Mouse (Mus musculus) spleen, postnatal 4 days (tissue): ENCODE results near the gene Jph2.
A peak's percentile ranks its signal among the peaks of the same experiment; 100 is the strongest.

ENCODE experiments used
- DNase-seq, 2 experiments: peaks; one replicate each; pipeline ENCODE4 v3.0.0; 2022; ENCODE audit warnings: low spot score in 2 of 2

Gene Jph2

DNA sequence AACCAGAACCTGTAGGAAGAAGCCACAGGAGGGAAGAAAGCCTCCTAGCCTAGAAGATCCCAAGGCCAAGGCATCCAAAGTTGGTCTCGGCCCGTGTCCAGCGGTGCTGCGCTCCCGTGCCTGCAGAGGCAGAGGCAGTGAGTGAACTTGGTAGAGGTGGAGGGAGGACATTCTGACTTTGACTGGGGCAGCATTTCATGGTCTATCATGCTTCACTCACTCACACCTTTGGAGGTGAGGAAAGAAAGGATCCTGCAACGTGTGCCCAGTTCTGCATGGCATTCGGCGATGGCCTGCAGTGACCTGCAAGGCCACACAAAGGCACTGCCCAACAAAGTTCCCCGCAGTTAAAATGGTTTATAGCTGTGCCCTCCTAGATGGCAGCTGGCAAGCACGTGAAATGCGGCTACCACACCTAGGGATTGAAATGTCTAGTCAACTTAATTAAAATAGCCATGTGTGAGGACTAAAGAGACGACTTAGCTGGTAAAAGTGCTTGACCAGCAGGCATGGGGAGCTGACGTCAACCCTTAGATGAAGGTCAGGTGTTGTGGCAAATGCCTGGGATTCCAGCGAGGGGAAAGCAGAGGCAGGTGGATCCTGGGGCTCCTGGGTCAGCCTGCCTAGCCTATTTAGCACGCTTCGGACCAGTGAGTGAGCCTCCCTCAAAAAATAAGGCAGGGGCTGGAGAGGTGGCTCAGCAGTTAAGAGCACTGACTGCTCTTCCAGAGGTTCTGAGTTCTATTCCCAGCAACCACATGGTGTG lies 36.8 kb downstream of the Jph2 start:
- no peak for DNase-seq

DNA sequence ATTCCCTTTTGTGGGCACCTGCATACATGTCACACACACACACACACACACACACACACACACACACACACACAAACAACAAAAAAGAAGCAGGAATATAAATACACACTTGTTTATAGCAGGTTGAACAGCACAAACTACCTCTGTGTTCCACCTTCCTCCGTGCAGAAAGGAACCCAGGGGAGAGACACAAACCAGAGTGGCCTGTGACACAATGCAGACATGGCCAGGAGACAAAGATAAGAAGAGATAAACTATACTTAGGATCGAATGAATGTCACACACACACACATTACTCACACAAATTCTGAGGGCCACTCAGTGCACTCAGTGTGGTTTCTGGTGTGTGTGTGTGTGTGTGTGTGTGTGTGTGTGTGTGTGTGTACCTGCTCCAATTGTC lies 38.5 kb downstream of the Jph2 start:
- DNase-seq = no peak

DNA sequence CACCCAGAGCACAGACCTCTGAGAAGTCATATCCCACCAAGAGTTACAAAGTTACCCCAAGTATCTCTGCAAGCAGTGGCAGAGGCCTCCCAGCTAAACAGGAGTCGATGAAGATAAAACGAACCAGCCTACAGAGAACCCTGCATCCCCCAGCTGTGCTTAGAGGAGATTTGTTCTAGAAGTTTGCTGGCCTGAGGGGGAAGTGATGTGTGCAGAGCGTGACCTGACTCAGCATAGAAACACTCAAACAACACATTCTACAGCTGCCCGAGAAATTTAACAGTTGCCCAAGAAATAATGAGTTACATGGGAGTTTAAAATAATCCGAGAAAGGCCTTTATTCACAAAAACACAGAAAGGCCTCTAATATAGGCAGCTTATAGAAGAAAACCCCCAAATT lies 39.1 kb downstream of the Jph2 start:
- DNase-seq = peak in 1 of 2 experiments; percentile 36

DNA sequence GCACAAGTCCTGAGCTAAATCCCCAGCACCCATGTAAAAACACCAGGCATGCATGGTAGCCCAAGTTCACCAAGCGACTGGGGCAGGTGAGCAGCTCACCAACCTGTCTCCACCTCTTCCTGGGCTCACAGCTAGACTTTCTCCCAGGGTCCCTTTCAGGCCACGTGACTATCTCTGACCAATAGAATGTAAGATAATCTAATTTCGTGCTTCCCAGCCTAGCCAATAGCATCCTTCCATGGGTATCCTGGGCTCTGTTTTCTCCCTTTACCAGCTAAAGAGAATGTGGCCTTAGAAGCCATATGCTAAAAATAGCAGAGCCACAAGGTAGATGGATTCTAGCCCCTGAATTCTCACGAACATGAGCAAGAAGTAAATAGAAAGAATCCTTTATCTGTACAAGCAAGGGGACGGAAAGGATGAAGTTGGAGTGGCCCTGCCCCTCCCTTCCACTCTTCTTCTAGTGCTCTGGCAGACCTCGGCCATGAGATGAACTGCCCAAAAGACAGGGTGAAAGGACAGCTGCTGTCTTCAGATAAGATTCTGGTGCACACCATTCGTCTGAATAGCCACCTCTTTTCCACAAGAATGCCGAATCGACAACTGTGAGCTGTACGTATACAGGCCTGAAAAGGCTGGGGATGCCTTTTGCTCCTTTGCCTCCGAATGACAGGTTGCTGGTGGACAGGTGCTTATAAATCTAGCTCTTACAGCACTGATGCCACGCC lies 41.5 kb downstream of the Jph2 start:
- DNase-seq = peak; percentile 56 to 71

DNA sequence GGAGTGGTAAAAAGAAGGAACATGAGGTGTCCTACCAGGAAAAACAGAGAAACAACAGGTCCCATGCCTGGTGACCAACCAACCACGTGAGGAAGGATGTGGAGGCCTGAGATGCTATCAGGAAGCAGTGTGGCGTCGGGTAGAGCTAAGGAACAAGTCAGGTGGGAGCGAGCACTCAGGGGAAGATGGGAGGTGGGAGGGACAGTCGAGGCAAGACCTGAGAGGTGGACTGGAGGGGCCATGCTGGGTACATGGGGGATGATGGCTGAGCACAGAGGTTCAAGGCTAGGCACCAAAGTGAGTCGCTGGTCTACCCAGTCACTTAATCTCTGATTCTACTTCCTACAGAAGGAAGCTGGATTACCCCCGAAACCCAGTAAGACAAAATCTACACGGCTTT lies 42.1 kb downstream of the Jph2 start:
- DNase-seq = peak in 1 of 2 experiments; percentile 63

DNA sequence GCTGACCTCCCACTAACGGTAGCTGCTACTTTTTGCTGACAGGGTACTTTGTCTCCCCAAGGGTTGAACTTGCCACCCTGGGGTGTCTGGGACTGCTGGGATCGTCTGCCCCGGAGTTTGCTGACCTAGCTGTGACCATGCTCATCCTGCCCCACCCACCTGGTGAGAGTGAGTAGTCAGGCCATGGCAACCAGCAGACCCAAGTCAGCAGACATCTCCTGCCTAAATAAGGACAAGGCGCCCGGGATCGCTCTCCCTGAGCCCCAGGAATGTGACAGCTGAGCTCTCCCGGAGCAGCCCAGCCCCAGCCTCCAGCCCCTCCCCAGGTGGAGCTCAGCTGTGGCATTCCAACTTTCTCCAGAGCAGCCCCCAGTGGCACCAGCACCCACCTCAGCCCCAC lies 44.1 kb downstream of the Jph2 start:
- DNase-seq = no peak

DNA sequence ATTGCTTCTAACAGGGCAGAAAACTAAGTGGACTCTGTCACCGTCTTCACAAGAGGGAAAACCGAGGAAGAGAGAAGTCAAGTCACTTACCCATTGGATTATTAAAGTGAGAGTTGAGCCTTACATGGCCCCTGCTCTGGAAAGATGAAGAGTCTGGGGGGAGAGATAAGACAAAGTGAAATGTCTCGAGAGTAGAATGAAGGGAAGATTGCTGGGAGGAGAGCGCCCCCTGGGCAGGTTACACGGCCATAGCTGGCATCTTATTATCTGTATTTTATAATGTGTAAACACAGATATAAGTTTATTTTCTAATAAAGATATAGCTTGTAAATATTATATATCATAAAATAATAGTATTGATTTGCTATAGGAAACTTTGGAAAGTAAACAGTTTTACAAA lies 47.4 kb downstream of the Jph2 start:
- peak; percentile 41 to 64 for DNase-seq

DNA sequence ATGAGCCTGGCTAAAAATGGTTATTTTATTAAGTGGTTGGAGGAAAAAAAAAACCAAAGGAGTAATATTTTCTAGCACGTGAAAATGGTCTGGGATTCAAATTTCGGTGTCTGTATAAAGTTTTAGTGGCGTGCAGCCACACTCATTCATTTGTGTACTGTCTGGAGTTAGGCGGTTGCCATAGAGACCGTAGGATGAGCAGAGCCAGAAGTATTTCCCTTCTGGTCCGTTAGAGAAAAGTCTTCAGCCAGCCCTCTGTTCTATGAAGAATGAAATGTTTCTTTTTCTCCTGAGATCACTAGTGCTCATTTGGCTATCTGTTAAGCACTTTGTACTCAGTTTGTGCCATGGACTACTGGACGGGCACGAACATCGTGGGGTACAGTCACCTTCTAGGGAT lies 48.4 kb downstream of the Jph2 start:
- no peak for DNase-seq

DNA sequence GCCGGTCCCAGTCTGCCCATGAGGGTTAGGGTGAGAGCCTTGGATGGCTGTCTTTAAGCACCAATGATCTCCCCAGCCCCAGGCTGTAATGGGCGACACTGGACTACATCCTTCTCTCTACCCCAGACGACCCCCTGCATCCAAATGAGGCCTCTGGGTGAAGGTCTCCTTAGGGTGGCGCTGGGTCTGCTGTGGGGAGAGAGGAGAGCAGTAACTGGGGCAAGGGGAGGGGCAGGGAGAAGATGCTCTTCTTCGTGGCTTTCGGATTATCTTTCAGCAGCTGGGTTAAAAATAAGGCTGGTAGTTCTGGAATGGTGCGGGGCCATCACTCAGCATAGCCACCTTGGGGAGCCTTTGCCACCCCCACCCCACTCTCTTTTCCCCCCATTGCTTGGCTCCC lies 49.1 kb downstream of the Jph2 start:
- DNase-seq = peak in 1 of 2 experiments; percentile 54

DNA sequence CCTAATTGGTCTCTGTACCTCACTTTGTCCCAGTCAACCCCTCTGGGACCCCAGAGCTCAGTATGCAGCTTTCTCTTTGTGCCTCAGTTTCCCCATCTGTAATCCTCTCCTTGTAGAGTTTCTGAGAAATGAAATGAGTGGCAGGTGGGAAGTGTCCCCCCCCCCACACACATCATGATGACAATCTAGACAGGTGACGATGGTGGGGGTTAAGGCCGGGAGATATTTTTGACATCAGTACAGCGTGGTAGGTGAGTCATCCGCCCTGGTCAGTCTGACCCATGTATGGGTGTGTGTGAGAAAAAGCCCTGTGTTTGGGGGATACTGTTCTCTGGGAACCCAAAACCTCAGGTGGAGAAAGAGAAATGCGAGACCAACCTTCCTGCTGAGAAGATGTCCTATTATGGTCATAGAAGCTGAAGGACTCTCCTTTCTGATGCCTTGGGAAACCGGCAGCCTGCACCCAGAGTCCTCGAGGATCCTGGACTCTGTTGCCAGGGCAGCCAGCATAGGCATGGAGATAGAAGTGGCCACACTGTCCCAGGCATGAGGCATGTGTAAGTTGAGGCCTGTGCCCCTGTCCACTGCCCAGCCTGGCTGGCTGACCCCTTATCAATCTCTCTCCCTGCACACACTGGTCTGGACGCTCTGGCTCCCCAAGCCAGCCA lies 50.1 kb downstream of the Jph2 start:
- DNase-seq = no peak

DNA sequence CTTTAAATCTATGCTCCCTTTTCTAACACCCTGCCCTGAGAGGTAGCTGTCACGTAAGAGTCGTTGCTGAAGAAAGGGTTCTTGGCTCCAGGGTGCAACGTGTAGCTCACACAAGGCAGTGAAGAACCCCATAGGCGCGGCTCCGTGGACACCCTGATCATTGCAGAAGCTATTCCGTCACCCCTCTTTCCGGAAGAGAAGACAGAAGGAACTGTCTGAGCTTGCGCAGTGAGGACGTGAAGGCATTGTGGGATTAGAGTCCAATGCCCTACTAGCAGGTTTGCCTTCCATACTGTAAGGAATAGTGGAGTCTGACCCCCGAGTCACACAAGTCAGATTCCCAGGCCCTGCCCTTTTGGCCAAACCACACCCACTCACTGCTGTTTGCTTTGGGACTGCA lies 51.3 kb downstream of the Jph2 start:
- DNase-seq = no peak

DNA sequence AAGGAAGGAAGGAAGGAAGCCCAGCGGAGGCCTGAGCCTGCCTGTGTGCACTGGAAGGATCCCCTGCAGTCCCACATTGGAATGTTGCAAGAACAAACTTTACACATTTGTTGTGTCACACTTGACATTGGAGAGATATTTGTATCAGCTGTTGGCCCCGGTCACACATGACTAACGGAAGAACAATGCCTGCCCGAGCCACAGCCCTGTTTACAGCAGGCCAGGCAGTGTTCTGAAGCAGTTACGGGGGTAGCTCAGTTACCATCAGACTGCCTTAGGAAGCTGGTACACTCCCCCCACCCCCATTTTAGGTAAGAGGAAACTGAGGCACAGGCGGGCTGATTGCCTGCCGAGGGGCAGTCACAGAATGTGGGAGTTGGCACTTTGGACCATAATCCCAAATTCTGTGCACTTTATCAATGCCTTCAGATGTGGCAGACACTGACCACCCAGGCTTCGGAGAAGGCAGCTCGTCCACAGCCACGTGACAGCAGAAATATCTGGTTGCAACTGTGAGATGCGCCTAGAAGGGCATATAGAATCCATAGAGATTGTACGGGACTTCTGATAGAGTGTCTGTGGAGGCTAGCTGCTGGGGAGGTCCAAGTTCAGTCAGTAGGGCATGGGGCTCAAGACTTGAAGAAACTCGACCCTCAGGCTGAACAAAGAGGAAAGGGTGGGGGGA lies 52.7 kb downstream of the Jph2 start:
- DNase-seq = no peak

DNA sequence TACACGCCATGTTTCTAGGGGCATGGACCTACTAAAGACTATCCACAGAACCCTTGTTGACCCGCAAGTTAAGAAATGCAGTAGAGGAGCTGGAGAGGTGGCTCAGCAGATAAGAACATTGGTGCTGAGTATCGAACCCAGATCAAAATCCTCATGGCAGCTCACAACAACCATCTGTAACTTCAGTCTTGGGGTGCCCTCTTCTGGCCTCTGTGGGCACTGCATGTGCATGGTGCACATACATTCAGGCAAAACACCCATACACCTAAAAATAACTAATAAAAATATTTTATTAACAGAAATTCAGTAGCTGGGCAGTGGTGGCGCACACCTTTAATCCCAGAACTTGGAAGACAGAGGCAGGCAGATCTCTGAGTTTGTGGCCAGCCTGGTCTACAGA lies 54.1 kb downstream of the Jph2 start:
- DNase-seq = peak; percentile 57 to 76

DNA sequence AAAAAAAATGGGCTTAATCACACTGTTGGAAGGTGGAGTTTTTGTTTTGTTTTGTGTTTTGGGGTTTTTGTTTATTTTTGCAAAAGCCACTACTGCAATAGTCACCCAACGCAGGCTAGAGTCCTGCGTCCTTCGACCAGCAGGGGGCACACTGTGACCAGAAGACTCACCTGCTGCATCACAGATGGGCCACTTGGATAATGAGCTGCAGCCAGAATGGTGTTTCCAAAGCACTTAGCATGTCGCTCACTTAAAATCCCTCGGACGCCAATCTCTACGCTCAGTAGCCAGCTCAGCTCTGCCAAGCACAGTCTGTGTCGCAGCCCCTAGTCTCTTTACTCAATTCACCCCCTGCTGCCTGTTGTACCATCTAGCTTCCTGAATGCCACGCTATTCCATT lies 57.5 kb downstream of the Jph2 start:
- peak; percentile 48 to 81 for DNase-seq

DNA sequence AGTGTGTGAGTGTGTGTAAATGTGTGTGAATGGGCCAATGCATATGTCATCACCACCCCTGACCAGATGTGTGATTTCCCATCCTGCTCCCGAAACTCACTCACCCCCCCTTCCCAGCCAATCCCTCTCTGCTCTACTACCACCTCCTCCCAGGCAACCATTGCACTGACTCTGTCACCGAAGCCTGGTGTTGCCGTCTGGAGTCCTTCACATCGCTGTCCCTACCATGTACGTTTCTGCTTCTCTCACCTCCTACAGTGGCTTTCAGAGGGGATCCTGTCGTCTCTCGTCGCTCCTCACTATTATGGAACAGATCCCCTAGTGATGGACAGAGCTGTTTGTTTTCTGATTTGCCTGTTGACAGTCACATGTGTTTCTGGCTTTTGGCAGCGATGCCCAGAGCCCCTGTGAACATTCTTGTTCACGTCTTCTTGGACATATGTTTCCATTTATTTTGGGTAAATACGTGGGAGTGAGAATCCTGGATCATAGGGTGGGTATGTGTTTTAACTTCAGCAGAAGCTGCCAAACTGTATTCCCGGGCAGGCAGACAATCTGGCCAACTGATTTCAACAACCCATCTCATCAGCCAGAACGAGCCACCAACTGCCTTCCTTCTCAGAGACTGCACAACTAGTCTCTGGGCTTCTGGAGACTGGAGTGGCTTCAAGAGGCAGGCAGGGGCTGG lies 65.3 kb downstream of the Jph2 start:
- no peak for DNase-seq

DNA sequence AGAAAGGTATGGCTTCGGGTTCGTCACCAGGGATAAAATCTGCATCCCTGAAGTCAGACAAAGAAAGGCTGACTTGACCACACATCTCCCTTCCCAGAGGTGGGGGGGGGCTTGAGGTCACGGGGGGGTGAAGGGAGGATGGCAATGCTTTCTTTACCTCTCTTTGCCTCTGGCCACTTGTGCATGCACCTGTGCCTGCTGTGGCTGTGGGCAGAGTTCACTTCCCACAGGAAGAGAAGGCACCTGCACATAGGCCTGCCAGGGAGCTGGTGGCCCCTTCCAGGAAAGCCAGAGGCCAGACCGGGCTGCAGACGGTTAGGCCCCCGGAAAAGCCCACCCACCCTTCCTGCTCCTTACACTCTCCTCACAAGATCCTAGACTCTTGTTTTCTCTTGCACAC lies 66.4 kb downstream of the Jph2 start:
- DNase-seq = no peak

DNA sequence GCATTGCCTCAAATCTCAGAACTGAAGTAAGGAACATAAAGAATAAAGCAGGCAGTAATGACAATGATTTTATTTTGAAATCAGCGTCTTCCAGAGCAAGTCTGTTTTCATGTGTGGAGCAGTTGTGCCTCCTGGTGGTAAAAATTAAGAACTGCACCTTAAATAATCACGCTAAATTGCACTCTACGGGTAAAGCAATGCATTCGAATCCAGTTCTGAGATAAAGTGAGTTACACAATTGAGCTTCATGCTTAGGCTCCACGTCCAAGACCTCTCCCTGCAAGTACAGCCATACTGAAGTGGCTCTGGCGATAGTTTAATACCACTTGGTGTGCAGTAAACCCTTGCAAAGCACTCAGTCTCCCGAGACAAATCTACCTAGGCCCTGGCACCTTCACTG lies 67.1 kb downstream of the Jph2 start:
- no peak for DNase-seq

DNA sequence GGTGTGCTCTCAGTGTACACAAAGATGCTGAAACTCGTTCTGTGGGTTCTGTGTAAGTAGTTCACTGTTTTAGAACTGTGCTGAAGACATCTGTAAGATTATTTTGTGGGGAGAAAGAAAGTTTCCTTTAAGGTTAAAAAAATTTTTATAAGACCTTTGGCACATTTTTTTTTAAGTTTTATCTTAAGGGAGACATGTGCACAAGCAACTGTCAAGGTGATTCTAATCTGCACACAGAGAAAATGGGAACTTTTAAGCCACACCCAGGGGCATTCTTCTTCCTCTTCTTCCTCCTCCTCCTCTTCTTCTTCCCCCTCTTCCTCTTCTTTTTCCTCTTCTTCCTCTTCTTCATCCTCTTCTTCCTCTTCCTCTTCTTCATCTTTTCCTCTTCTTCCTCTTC lies 74.6 kb downstream of the Jph2 start:
- DNase-seq = no peak

DNA sequence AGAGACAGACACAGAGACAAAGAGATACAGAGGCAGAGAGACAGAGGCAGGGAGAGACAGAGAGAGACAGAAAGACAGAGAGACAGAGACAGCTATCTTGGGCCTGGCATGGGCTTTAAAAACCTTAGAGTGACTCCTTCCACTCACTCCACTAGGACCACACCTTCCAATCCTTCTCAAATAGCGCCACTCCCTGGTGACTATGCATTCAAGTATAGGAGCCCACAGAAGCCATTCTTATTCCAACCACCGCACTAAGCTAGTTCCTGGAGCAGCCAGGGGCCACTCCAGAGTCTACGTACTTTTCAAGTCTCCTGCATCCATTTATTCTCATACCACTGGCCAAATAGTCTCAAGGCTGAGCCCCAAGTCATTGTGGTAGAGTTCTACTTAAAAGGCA lies 79.0 kb downstream of the Jph2 start:
- no peak for DNase-seq

DNA sequence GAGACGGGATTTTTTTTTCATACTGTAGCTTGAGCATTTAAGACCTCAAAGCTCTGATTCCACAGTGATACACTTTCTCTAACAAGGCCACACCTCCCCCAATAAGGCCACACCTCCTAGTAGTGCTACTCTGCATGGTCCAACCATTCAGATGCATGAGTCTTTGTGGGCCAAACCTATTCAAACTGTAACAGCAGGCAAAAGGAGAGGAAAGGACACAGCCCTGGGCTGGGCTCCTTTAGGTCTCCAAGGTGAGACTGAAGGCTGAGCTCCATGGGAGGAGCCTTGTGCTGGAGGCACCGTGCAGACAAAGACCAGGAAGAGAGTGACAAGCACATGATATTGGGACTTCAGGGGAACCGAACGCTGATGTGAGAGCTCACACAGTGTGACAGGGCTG lies 80.5 kb downstream of the Jph2 start:
- DNase-seq = no peak

DNA sequence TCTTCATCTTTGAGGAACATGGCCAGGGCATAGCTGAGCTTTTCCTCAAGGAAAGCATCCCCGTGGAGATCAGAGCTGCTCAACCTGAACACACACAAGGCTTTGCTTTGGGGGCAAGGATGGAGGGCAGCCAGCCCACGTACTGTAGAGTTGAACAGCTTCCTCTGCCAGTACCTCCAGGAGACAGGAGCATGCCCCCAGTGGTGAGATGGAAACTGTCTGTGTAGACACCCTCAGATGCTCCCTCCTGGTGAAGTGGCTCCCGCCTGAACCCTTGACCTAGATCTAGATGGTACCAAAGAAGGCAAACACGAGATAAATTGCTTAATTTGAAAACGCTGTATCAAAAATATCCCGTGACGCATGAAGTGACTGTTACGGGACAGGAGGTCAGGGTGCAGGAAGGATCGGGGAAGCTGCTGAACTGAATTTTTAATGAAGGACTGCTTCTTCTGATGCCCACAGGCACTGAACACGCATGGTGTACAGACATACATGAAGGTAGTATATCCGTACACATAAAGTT lies 87.6 kb downstream of the Jph2 start:
- no peak for DNase-seq

DNA sequence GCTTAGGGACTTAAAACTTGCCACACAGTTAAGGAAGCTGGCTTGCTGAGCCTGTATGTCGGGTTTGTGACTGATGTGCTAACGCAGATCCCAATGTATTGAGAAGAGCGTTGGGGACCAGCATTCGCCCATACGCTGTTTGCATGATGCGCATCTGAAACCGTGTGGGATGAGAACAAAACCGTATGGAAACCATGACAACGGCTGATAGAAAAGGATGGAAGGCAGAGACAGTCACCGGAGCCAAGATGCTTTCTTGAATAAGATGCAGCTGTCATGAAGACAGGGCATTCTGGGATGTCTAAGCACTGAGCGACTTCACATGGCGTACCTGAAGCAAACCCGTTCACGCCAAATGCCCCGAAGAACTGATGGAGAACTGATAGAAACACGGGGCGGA lies 88.4 kb downstream of the Jph2 start:
- DNase-seq = no peak
